8 mouse cellular contexts compared by ENCODE assay signal in genomic region chr7:73537634-73538423, GRCm38 (mm10). TPM values are rescaled to one million over a fixed set of nuclear protein-coding genes. Genes with fewer than 3 reads are reported as not detected.
DNase-seq lines count a peak whose midpoint lies in the region; ATAC-seq lines count a peak whose summit lies in the region.

No protein-coding gene starts in this region.

- intact Hi-C loops in gastrocnemius, postnatal 14 days (cut with DNase I; ENCODE audit: low total_unique reads), result no loop called here
- intact Hi-C loops in left cerebral cortex, postnatal 14 days (cut with DNase I), result loop anchor here (1.0 kb wide), 1 partner anchor 80 kb away; no protein-coding TSS in a partner anchor

- DNase-seq in adrenal gland, adult (ENCODE audit: inconsistent age in 2 of 2, low spot score in 1 of 2), result peak; percentile 100
- DNase-seq in embryo, embryonic 10.5 days (ENCODE audit: low spot score), result peak; percentile 99
- DNase-seq in gastrocnemius, postnatal 14 days, result peak; percentile 100
- peak; percentile 100 for DNase-seq in intestine, embryonic 14.5 days (ENCODE audit: low spot score)
- peak; percentile 100 for DNase-seq in left cerebral cortex, postnatal 14 days (ENCODE audit: low spot score in 2 of 2)
- peak; percentile 100 for DNase-seq in mesoderm, embryonic 11.5 days (ENCODE audit: low read depth, low spot score)
- peak; percentile 100 for DNase-seq in right cerebral cortex, postnatal 36 days (ENCODE audit: low spot score in 2 of 2)
- peak; percentile 100 for DNase-seq in yolk sac, embryonic 10.5 days (ENCODE audit: low spot score)

- under 1% methylated on average over 46 of the region's 46 CpGs for WGBS in intestine, embryonic 14.5 days

- no peaks in the 10 kb centered on the region for H3K27me3 ChIP-seq in intestine, embryonic 14.5 days (replicated peaks; ENCODE audit: control insufficient read depth, insufficient read depth, low read length)

- H3K27ac ChIP-seq in intestine, embryonic 14.5 days (ENCODE audit: low read depth), result peak overlapping the region; percentile 98

- no peaks in the 10 kb centered on the region for H3K9me3 ChIP-seq in intestine, embryonic 14.5 days (ENCODE audit: control insufficient read depth, low read length)

- H3K4me1 ChIP-seq in intestine, embryonic 14.5 days (replicated peaks; ENCODE audit: control insufficient read depth, insufficient read depth, low read length), result peaks cover 31% of the 10 kb centered on the region

- H3K4me2 ChIP-seq in intestine, embryonic 14.5 days (ENCODE audit: low read length), result peak overlapping the region; percentile 87

- peak overlapping the region; percentile 56 for H3K4me3 ChIP-seq in intestine, embryonic 14.5 days (ENCODE audit: low read depth, low read length)

- peak overlapping the region; percentile 88 for H3K9ac ChIP-seq in intestine, embryonic 14.5 days (ENCODE audit: low read length)

- H3K36me3 ChIP-seq in intestine, embryonic 14.5 days (ENCODE audit: control insufficient read depth, insufficient read depth, low read length), result peaks cover 19% of the 10 kb centered on the region

- ATAC-seq in intestine, embryonic 14.5 days (replicated peaks; ENCODE audit: low FRiP score, low TSS enrichment, low read depth), result peak; percentile 98

RNA-seq across cellular contexts. Expression of gene Chd2, which starts 3.8 kb away (rescaled TPM):
- 10 to 100 TPM; 36.7 to 38.2 TPM for total RNA-seq in gastrocnemius, postnatal 14 days (2021)
- polyA plus RNA-seq in intestine, embryonic 14.5 days (2014; fragmentation: Nextera tagmentation; extraction: Ambion mirVana), result 50.5 and 68.2 TPM in 2 replicates
- total RNA-seq in left cerebral cortex, postnatal 14 days (2021), result 10 to 100 TPM; 39.0 to 43.9 TPM

Comparison
In these comparisons a context has a peak if more than half of its experiments do, and no peak if none do; other contexts are left out.
1. Peak in every context shown above with its lines: DNase-seq, ATAC-seq, H3K4me3 ChIP-seq and H3K27ac ChIP-seq.